Mouse (Mus musculus): Measurements from ENCODE around the gene Olfr763. TPM values are rescaled to one million over a fixed set of nuclear protein-coding genes. Genes with fewer than 3 reads are reported as not detected.

Olfr763 gene
- not detected in 2 replicates for polyA plus RNA-seq (2012; rRNA removed)

DNA sequence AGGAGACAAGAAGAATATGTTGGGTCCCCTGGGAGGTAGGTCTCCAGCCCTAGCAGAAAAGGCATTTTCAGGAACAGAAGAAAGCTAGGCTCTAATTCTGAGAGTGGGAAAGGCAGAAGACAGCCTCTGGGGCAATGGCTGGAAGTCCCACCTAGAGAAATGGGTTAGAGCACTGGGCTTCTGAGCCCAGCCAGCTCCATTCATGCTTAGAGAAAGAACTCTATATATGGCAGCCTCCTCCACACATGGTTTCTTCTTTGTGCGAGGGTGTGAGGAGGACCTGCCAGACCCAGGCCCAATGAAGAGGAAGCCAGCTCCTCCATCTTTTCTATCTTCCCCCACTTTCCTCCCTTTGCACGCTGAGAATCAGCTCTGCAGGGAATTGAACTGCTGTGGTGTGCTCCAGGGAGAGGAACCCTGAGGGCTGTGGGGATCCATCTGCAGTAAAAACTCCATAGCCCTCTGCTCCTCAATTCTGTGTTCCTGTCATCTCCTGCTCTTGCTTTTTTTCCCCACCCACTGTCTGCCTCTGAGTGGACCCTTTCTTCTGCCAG, at the start of gene Olfr763:
Gene Olfr763 (plus strand): TSS at position 504 of the 554 bp plus-strand sequence.
- no peak within 1 kb of the TSS for H3K4me3 ChIP-seq (ENCODE audit: control insufficient read depth, insufficient read depth, low read length)
- no peaks in the 10 kb centered on the region; the same call in 1 of the 2 replicates for H3K4me1 ChIP-seq (replicated peaks; ENCODE audit: control insufficient read depth, insufficient read depth, low read length)
- no peak within 1 kb of the TSS for H3K27ac ChIP-seq (ENCODE audit: control insufficient read depth, insufficient read depth, low read length)
- 69% methylated on average over 2 of the region's 2 CpGs for WGBS
- H3K27me3 ChIP-seq (ENCODE audit: control insufficient read depth, insufficient read depth, low read length), result no peaks in the 10 kb centered on the region
- TF ChIP-seq CTCF (IDR thresholded peaks at IDR 0.05; ENCODE audit: borderline replicate concordance, control insufficient read depth, extremely low read depth, insufficient read depth, low read length, poor library complexity) (no peak), POLR2A (IDR thresholded peaks at IDR 0.05; ENCODE audit: control insufficient read depth, extremely low read depth, insufficient read depth, low read length, poor library complexity) (no peak)
- H3K36me3 ChIP-seq (ENCODE audit: control insufficient read depth, insufficient read depth, low read length), result no peaks in the 10 kb centered on the region
- DNase-seq, result no peak

DNA sequence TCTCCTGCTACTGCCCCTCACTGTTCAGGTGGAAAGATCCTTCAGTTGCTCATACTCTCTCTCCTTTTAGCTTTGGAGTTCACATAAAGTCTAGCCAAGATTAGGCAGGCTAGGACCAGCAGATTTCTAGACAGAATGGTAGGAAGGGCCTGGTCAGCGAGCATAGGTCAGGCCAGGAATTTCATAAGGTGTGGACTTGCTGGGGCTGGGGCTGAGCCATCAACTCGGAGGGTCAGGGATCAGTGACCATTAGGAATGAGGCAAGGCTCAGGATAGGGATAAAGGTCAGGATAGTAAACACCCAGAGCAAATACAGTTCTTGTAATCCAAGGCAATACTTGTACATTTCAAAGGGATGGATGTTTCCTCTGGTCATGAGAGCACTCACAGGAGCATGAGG, 45.6 kb upstream of the Olfr763 start:
- Histone ChIP-seq H3K27ac (ENCODE audit: control insufficient read depth, insufficient read depth, low read length) (no peak overlapping the region), H3K27me3 (ENCODE audit: control insufficient read depth, insufficient read depth, low read length) (no peaks in the 10 kb centered on the region), H3K4me1 (replicated peaks; ENCODE audit: control insufficient read depth, insufficient read depth, low read length) (peaks cover 8% of the 10 kb centered on the region), H3K4me3 (ENCODE audit: control insufficient read depth, insufficient read depth, low read length) (no peak overlapping the region), H3K36me3 (ENCODE audit: control insufficient read depth, insufficient read depth, low read length) (no peaks in the 10 kb centered on the region)
- no peak for DNase-seq
- 90% methylated on average over 2 of the region's 2 CpGs for WGBS
- no peak for TF ChIP-seq CTCF (IDR thresholded peaks at IDR 0.05; ENCODE audit: borderline replicate concordance, control insufficient read depth, extremely low read depth, insufficient read depth, low read length, poor library complexity)
- no peak for TF ChIP-seq POLR2A (IDR thresholded peaks at IDR 0.05; ENCODE audit: control insufficient read depth, extremely low read depth, insufficient read depth, low read length, poor library complexity)

DNA sequence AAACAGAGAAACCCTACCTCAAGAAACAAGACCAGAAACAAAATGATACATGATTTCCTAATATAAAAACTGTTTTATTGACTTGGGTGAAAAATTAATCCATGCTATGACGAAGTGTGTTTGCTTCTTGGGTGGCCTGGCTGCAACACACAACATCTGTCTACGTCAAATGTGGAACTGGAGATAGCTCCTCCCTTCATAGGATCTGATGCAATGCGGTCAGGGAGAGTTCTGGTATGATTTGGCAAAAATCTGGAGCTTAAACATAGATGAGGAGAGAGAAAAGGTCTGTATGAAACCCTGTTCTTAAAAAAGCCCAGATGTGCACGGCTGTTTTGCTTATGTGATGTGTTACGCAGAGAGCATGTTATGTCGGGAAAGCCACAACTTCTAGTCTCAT, 44.7 kb upstream of the Olfr763 start:
- peaks cover under 1% of the 10 kb centered on the region; the same call in 1 of the 2 replicates for H3K4me1 ChIP-seq (replicated peaks; ENCODE audit: control insufficient read depth, insufficient read depth, low read length)
- no peaks in the 10 kb centered on the region for H3K36me3 ChIP-seq (ENCODE audit: control insufficient read depth, insufficient read depth, low read length)
- no peak overlapping the region for H3K27ac ChIP-seq (ENCODE audit: control insufficient read depth, insufficient read depth, low read length)
- no peaks in the 10 kb centered on the region for H3K27me3 ChIP-seq (ENCODE audit: control insufficient read depth, insufficient read depth, low read length)
- no peak overlapping the region for H3K4me3 ChIP-seq (ENCODE audit: control insufficient read depth, insufficient read depth, low read length)
- WGBS, result 57% methylated on average over 6 of the region's 6 CpGs
- DNase-seq, result no peak
- TF ChIP-seq CTCF (IDR thresholded peaks at IDR 0.05; ENCODE audit: borderline replicate concordance, control insufficient read depth, extremely low read depth, insufficient read depth, low read length, poor library complexity) (no peak), POLR2A (IDR thresholded peaks at IDR 0.05; ENCODE audit: control insufficient read depth, extremely low read depth, insufficient read depth, low read length, poor library complexity) (no peak)

DNA sequence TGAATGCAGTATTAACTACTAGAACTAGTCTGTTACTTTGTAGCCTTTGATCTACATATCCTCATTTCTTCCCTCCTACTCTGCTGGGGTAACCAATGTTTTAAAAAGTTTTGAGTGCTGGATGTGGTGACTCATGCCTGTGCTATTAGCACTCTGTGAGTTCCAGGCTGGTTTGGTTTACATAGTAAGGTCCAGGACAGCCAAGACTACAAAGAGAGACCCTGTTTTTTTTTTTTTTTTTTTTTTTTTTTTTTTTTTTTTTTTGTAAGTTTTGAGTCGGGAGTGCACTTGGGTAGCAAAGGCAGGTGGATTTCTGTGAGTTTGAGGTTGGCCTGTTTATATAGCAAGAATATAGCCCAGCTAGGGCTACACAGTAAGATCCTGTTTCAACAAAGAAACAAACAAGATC, 42.2 kb upstream of the Olfr763 start:
- no peak overlapping the region for H3K27ac ChIP-seq (ENCODE audit: control insufficient read depth, insufficient read depth, low read length)
- WGBS, result 44% methylated on average over 1 of the region's 1 CpGs
- DNase-seq, result no peak
- no peak overlapping the region for H3K4me3 ChIP-seq (ENCODE audit: control insufficient read depth, insufficient read depth, low read length)
- H3K27me3 ChIP-seq (ENCODE audit: control insufficient read depth, insufficient read depth, low read length), result no peaks in the 10 kb centered on the region
- H3K4me1 ChIP-seq (replicated peaks; ENCODE audit: control insufficient read depth, insufficient read depth, low read length), result no peaks in the 10 kb centered on the region
- TF ChIP-seq CTCF (IDR thresholded peaks at IDR 0.05; ENCODE audit: borderline replicate concordance, control insufficient read depth, extremely low read depth, insufficient read depth, low read length, poor library complexity), result no peak
- TF ChIP-seq POLR2A (IDR thresholded peaks at IDR 0.05; ENCODE audit: control insufficient read depth, extremely low read depth, insufficient read depth, low read length, poor library complexity), result no peak
- H3K36me3 ChIP-seq (ENCODE audit: control insufficient read depth, insufficient read depth, low read length), result no peaks in the 10 kb centered on the region

GRCm38 (mm10) chr10:128970740-128971250, 39.8 kb upstream of the Olfr763 start:
- H3K4me3 ChIP-seq (ENCODE audit: control insufficient read depth, insufficient read depth, low read length), result no peak overlapping the region
- 64% methylated on average over 1 of the region's 1 CpGs for WGBS
- H3K27me3 ChIP-seq (ENCODE audit: control insufficient read depth, insufficient read depth, low read length), result no peaks in the 10 kb centered on the region
- H3K36me3 ChIP-seq (ENCODE audit: control insufficient read depth, insufficient read depth, low read length), result no peaks in the 10 kb centered on the region
- H3K27ac ChIP-seq (ENCODE audit: control insufficient read depth, insufficient read depth, low read length), result no peak overlapping the region
- no peak for DNase-seq
- TF ChIP-seq CTCF (IDR thresholded peaks at IDR 0.05; ENCODE audit: borderline replicate concordance, control insufficient read depth, extremely low read depth, insufficient read depth, low read length, poor library complexity) (no peak), POLR2A (IDR thresholded peaks at IDR 0.05; ENCODE audit: control insufficient read depth, extremely low read depth, insufficient read depth, low read length, poor library complexity) (no peak)
- H3K4me1 ChIP-seq (replicated peaks; ENCODE audit: control insufficient read depth, insufficient read depth, low read length), result no peaks in the 10 kb centered on the region

- H3K36me3 ChIP-seq (ENCODE audit: control insufficient read depth, insufficient read depth, low read length), result no peaks in the 10 kb centered on the region
- H3K27me3 ChIP-seq (ENCODE audit: control insufficient read depth, insufficient read depth, low read length), result no peaks in the 10 kb centered on the region
- H3K27ac ChIP-seq (ENCODE audit: control insufficient read depth, insufficient read depth, low read length), result no peak overlapping the region
- TF ChIP-seq CTCF (IDR thresholded peaks at IDR 0.05; ENCODE audit: borderline replicate concordance, control insufficient read depth, extremely low read depth, insufficient read depth, low read length, poor library complexity), result no peak
- TF ChIP-seq POLR2A (IDR thresholded peaks at IDR 0.05; ENCODE audit: control insufficient read depth, extremely low read depth, insufficient read depth, low read length, poor library complexity), result no peak
- H3K4me1 ChIP-seq (replicated peaks; ENCODE audit: control insufficient read depth, insufficient read depth, low read length), result no peaks in the 10 kb centered on the region
- 91% methylated on average over 4 of the region's 4 CpGs for WGBS
- H3K4me3 ChIP-seq (ENCODE audit: control insufficient read depth, insufficient read depth, low read length), result no peak overlapping the region
- no peak for DNase-seq
Measured at GRCm38 (mm10) chr10:128972841-128973240, 37.8 kb upstream of the Olfr763 start.
